Mouse (Mus musculus) stomach, postnatal 0 days (tissue): ENCODE measurements around the gene Cyp2g1.

Experiments used
- CTCF ChIP-seq: IDR thresholded peaks from 2 replicates; pipeline ENCODE4 v1.5.1; 2016; ENCODE audit warnings: antibody characterized with exemption, low read depth, mild to moderate bottlenecking, moderate library complexity
- EP300 ChIP-seq: optimal IDR thresholded peaks from 2 replicates; pipeline ENCODE3; 2016; ENCODE audit warnings: antibody characterized with exemption

- no peak for TF ChIP-seq CTCF
- no peak for TF ChIP-seq EP300
Measured at GRCm38 (mm10) chr7:26808592-26808991, at the start of gene Cyp2g1.
